Mouse (Mus musculus) heart, embryonic 10.5 days (tissue): ENCODE measurements around the gene Babam1. TPM values are rescaled to one million over a fixed set of nuclear protein-coding genes. Genes with fewer than 3 reads are reported as not detected.

ENCODE experiments used
- DNase-seq: peaks from one replicate; pipeline ENCODE4 v3.0.0-alpha.2; 2017; ENCODE audit warnings: low spot score
- H3K27ac ChIP-seq: fragments of 300-500 bp; sonication (generic); 2 replicates; pipeline ENCODE4 v1.5.1; 2016; ENCODE audit warnings: mild to moderate bottlenecking
- H3K27me3 ChIP-seq: fragments of 300-500 bp; sonication (generic); 2 replicates; pipeline ENCODE4 v1.6.1; 2016; ENCODE audit warnings: mild to moderate bottlenecking; ENCODE audit not compliant: poor library complexity, insufficient read depth, severe bottlenecking
- H3K36me3 ChIP-seq: fragments of 300-500 bp; sonication (generic); 2 replicates; pipeline ENCODE4 v1.6.1; 2016; ENCODE audit warnings: mild to moderate bottlenecking, moderate library complexity
- H3K4me1 ChIP-seq: fragments of 300-500 bp; sonication (generic); 2 replicates; pipeline ENCODE4 v1.6.1; 2016; ENCODE audit warnings: mild to moderate bottlenecking
- H3K4me3 ChIP-seq: fragments of 300-500 bp; sonication (generic); 2 replicates; pipeline ENCODE4 v1.5.1; 2016; ENCODE audit warnings: mild to moderate bottlenecking, moderate library complexity
- H3K9me3 ChIP-seq: fragments of 300-500 bp; sonication (generic); 2 replicates; pipeline ENCODE4 v1.6.1; 2016; ENCODE audit warnings: mild to moderate bottlenecking, moderate library complexity
- WGBS: fragments of 180-500 bp; shearing (Covaris S2); methylation state at CpG from one replicate; pipeline ENCODE4 v1.1.7; 2016; 5-methylcytosine and 5-hydroxymethylcytosine counted together
- polyA plus RNA-seq: library from polyadenylated mRNA; unstranded; fragments of >200 nt; fragmentation: Nextera tagmentation; extraction: Ambion mirVana; gene quantifications from 2 replicates; pipeline ENCODE4 v1.2.1, GENCODE M21; 2016

Gene Babam1
- polyA plus RNA-seq, 1 experiment from 2014 or later = 111 TPM

DNA sequence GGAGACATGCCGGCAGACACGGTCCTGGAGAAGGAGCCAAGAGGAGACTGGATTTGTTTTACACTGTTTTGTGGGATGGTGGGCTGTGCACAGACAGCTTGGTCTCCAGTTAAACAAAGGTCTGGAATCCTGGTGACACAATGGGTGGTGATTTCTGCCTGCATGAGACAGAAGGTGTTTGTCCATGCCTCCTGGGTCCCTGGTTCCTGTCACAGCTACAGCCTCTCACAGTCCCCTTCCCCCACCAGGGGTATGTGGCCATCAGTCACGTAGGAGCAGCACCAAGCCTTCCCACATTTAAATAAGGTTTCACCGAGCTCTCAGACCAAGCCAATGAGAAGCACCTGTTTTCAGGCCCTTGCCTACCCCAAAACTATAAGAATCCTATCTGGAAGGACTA, 54.7 kb downstream of the Babam1 start:
- DNase-seq = no peak
- no peaks in the 10 kb centered on the region for H3K9me3 ChIP-seq
- H3K36me3 ChIP-seq = no peaks in the 10 kb centered on the region
- no peak overlapping the region for H3K27ac ChIP-seq
- WGBS = 60% methylated on average over 4 of the region's 4 CpGs
- no peak overlapping the region for H3K4me3 ChIP-seq
- no peaks in the 10 kb centered on the region for H3K4me1 ChIP-seq
- H3K27me3 ChIP-seq = peaks cover 25% of the 10 kb centered on the region; the same call in 1 of the 2 replicates

DNA sequence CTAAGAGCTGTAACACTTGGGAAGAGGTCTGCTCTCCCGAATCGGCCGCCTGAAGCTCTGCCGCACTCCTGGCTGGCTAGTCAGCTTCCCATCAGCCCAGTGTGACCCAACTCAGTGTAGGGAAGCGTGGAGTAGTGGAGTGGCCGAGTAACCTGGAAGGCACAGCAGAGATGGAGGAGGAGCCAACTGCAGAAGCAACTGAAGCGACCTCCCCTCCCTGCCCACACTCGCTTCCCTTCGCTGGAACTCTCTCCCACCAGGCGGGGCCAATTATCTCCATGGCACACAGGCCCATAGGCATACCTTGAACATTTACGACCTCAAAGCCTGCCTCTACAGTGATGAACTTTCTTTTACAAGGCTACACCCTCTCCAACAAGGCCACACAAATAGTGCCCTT, 55.1 kb downstream of the Babam1 start:
- WGBS = 50% methylated on average over 11 of the region's 11 CpGs
- Histone ChIP-seq H3K27me3 (peaks cover 29% of the 10 kb centered on the region; the same call in 1 of the 2 replicates), H3K9me3 (no peaks in the 10 kb centered on the region), H3K4me1 (peaks cover 2% of the 10 kb centered on the region; the same call in 1 of the 2 replicates), H3K27ac (no peak overlapping the region), H3K36me3 (peaks cover 2% of the 10 kb centered on the region), H3K4me3 (no peak overlapping the region)
- peak; percentile 73 for DNase-seq

DNA sequence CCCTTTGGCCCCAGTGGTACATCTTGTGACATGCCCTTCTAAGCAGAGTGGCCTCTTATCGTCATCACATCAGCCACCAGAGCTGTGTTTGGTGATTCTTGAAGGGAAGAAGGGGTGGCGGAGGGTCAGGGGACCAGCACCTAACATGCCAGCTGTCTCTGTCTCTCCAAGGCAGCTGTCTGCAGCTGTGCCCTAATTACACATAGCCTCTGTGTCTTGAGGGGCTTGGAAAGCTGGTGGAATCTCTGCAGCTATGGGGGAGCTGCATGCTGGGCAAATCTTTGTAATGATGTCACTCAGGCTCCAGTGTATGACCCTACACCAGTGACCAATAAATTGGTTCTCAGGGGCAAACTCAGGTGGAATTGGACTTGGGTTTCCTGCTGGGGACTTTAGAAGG, 56.0 kb downstream of the Babam1 start:
- no peak overlapping the region for H3K27ac ChIP-seq
- WGBS = 70% methylated on average over 2 of the region's 2 CpGs
- no peak overlapping the region for H3K4me3 ChIP-seq
- no peaks in the 10 kb centered on the region; the same call in 1 of the 2 replicates for H3K9me3 ChIP-seq
- peaks cover 8% of the 10 kb centered on the region for H3K4me1 ChIP-seq
- H3K36me3 ChIP-seq = peaks cover 11% of the 10 kb centered on the region
- DNase-seq = no peak
- peaks cover 38% of the 10 kb centered on the region; the same call in 1 of the 2 replicates for H3K27me3 ChIP-seq

Other genes starting within 250 kb of the Babam1 start
- 23.0 and 26.7 TPM in 2 replicates for gene Myo9b, start 124.1 kb upstream of the Babam1 start, polyA plus RNA-seq
- gene Haus8, start 123.9 kb upstream of the Babam1 start, polyA plus RNA-seq = 82.8 and 103 TPM in 2 replicates
- gene Use1, start 30.0 kb upstream of the Babam1 start, polyA plus RNA-seq = 68.7 and 79.5 TPM in 2 replicates
- 3.9 and 4.2 TPM in 2 replicates for gene Ocel1, start 25.6 kb upstream of the Babam1 start, polyA plus RNA-seq
- 48.4 and 79.0 TPM in 2 replicates for gene Nr2f6, start 14.9 kb upstream of the Babam1 start, polyA plus RNA-seq
- gene Ushbp1, start 1.1 kb upstream of the Babam1 start, polyA plus RNA-seq = 6.1 and 7.9 TPM in 2 replicates
- gene Ankle1, start 9.1 kb downstream of the Babam1 start, polyA plus RNA-seq = 33.8 and 35.9 TPM in 2 replicates
- gene Abhd8, start 66.8 kb downstream of the Babam1 start, polyA plus RNA-seq = 34.5 and 41.5 TPM in 2 replicates
- 172 and 181 TPM in 2 replicates for gene Mrpl34, start 68.1 kb downstream of the Babam1 start, polyA plus RNA-seq
- gene Dda1, start 72.3 kb downstream of the Babam1 start, polyA plus RNA-seq = 107 and 128 TPM in 2 replicates
- gene Ano8, start 89.1 kb downstream of the Babam1 start, polyA plus RNA-seq = 0.73 and 2.7 TPM in 2 replicates
- gene Gtpbp3, start 91.2 kb downstream of the Babam1 start, polyA plus RNA-seq = 13.2 and 14.7 TPM in 2 replicates
- gene Plvap, start 114.9 kb downstream of the Babam1 start, polyA plus RNA-seq = 174 and 198 TPM in 2 replicates
- 0.99 and 1.3 TPM in 2 replicates for gene Ccdc194, start 128.8 kb downstream of the Babam1 start, polyA plus RNA-seq
- 16.8 and 20.7 TPM in 2 replicates for gene Bst2, start 140.6 kb downstream of the Babam1 start, polyA plus RNA-seq
- 71.9 and 75.6 TPM in 2 replicates for gene Mvb12a, start 146.1 kb downstream of the Babam1 start, polyA plus RNA-seq
- 0.37 and 0.97 TPM in 2 replicates for gene Tmem221, start 162.0 kb downstream of the Babam1 start, polyA plus RNA-seq
- not detected in 2 replicates for gene Nxnl1, start 169.7 kb downstream of the Babam1 start, polyA plus RNA-seq
- gene Slc27a1, start 172.0 kb downstream of the Babam1 start, polyA plus RNA-seq = 19.0 and 19.4 TPM in 2 replicates
- gene Pgls, start 195.3 kb downstream of the Babam1 start, polyA plus RNA-seq = 195 and 228 TPM in 2 replicates
- 1.6 and 3.6 TPM in 2 replicates for gene Fam129c, start 200.8 kb downstream of the Babam1 start, polyA plus RNA-seq
- 54.4 and 60.5 TPM in 2 replicates for gene Colgalt1, start 214.1 kb downstream of the Babam1 start, polyA plus RNA-seq